Mouse (Mus musculus) cerebral cortex, adult 2 months (tissue): Measurements from ENCODE around the gene Arih2.

Experiments used
- WGBS: fragments of 180-500 bp; shearing (Covaris S2); methylation state at CpG from one replicate; pipeline ENCODE4 v1.1.7; 2018; 5-methylcytosine and 5-hydroxymethylcytosine counted together

Arih2 gene

DNA sequence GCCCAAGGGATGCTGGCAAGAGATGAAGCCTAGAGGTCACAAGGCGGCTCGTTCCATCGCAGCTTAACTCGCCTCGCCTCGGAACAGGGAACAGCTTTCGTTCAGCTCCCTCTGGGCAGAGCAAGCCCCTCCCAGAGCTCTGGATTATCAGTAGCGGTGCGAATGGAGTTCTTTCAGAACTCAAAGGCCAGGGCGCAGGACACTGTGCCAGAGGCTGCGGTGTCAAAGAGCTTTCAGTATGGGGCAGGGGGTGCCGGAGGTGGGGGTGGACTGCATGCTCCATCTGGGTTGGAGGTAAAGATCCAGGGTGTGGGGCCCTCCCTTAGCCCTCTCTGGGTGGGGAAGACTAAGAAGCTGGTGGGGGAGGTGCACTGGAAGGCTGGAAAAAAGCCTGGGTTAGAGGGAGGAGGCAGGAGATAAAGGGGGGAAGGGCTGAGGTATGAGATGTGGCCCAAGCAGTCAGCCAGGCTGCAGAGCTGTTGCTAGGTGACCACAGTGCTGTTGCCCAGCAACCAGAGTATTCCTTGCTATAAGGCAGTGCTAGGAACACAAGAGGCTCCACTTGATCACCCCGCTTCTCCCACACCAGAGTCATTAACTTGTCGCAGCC lies 61.5 kb downstream of the Arih2 start:
- 10% methylated on average over 14 of the region's 14 CpGs for WGBS

DNA sequence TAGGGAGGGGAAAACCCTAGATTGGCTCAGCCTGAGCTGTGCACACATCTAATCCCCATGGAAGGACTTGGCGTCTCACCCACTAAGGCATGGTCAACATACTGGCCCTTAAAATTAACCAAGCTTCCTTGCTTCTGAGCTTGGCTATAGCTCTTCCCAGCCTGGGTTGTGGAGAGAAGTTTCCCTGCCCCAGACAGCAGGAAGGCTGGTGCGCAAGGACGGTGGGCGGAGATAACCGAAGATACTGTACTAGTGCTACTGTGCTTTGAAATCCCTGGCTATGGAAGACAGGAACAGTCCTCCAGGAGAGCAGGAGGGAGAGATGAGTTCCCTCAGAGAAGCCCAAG lies 69.9 kb downstream of the Arih2 start:
- WGBS: 51% methylated on average over 5 of the region's 5 CpGs

DNA sequence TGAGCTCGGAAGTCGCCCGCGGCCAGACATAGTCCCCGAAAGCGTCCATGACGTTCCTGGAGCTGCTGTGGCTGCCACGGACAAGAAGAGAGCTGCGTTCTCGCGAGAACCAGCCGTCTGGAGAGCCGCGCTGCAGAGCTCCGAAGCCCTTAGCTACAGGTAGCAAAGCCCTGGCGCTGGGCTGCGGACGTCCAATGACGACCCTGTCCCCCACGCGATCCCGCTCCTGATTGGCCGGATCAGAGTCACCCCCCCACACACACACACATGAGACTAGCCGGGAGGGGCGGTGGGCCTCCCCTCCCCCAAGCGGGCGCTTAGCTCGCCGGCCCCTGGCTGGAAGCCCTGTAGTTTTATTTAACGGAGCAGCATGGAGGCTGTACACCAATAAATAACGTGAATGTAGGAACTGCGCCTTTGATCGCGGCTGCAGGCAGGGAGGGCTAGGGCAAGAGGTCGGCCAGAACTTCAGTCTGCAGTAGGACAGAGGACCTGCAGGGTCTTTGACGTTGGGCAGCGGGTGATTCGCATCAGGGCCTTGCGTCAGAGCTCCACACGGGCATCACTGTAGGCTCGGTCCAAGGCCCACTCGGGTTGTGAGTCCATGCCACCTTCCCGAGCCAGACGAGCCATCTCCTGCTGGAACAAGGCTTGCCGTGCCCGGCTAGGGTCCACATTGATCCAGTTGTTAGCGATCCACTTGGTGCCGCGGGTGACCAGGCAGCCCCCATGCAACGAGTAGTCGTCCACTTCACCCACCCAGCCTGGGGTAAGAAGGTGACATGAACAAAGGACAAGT lies 70.4 kb downstream of the Arih2 start, which contains the start of gene Wdr6:
TSS of gene Wdr6 (minus strand) at position 195 of the 799 bp plus-strand sequence.
- WGBS: 6% methylated on average over 51 of the region's 51 CpGs

DNA sequence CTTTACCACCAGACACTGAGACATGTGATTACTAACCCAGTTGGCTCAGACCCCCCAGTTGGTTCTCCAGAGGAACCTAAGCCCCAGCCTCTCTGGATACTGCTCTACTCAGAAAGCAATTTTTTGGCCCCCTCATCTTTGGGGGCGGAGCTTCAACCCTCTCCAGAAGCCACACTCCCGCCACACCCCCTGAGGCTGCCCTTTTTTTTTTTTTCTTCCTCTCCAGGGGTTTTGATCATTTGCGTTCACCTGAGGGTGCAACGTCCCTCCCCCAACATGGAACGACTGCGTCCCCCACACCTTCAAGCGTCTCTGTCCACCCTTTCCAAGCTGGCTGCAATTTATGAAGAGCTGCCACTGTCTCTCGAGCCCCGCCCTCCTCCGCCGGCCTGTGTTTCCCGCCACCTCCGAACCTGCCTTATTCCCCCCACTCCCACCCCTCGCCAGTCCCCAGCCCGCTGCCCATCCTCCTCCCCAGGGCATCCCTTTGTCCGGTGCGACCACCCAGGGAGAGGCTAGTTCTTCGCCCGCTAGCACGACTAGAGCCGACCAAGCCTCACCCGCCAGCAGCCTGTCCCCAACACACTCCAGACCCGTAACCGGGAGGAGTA lies 71.1 kb downstream of the Arih2 start:
- WGBS: under 1% methylated on average over 24 of the region's 24 CpGs

DNA sequence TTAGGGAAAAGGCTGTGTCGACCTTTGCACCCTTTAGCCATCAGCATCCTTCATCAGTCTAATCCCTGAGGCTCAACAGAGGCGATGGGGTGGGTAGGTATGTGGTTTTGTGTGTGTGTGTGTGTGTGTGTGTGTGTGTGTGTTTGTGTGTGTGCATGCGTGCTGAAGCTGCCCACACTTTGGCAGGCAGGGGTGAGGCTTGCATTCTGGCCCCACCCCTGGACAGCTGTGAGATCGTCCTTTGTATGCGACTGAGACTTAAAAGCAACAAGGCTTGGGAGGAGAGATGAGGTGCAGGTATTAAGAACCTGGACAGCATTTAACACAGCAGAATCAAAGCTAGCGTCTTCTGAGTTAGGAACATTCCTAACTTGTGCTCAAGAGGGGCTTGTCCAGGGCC lies 72.2 kb downstream of the Arih2 start:
- WGBS: 47% methylated on average over 6 of the region's 6 CpGs

DNA sequence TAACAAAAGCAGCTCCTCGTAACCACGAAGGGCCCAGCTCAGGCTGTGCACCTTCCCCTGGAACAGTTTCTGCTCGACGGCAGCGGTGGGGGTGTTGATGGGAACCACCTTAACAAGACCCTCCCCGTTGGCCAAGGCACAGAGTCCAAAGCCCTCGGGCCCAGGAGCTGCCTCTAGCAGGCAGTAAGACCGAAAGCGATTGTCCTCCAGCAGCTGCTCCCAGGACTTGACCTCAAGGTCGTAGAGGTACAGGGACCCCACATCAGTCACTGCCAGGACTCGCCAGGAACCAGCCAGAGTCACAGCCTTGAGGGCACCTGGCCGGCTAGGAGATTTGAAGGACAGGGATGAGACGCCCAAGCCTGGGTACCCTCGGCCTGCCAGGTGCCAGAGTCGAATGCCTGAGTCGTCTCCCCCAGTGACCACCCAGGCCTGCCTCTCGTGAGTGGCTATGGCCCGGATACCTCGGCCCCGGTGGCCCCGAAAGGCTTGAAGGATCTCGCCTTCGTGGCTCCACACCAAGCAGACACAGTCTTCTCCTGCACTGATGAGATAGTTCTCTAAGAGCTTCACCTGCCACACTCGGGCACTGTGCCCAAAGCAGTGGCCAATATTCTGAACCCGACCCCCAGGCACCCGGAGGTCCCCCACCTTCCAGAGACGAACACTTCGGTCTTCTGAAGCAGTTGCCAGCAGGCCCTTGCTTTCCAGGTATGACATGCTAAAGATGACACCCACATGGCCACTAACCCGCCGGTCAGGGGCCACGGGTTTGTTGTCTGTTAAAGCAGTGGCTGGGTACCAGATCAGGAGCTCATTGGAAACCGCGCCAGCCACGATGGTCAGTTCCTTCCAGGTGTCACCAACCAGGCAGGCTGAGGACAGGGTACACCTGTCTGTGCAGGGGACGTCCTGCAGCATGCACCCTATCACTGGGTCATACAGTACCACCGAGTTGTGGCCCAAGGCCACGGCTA lies 73.6 kb downstream of the Arih2 start:
- whole genome bisulfite sequencing: 86% methylated on average over 37 of the region's 37 CpGs

DNA sequence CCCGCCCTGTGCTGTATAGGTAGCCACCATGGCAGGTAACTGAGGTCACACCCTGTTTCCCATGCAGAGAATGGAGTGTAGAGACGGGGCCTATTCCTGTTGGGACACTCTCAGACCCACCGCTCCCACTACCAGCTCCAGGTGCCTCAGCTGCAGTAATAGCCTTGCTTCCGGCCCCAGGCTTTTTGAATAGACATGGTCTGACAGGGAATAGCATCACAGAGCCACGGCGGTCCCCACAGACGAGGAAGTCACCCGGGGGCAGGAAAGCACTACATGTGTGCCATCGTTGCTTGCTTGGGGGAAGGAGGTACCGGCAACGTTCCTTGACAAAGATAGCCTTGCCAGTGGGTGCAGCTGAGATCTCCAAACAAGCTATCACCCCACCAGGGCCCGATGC lies 74.3 kb downstream of the Arih2 start:
- WGBS: 60% methylated on average over 12 of the region's 12 CpGs

DNA sequence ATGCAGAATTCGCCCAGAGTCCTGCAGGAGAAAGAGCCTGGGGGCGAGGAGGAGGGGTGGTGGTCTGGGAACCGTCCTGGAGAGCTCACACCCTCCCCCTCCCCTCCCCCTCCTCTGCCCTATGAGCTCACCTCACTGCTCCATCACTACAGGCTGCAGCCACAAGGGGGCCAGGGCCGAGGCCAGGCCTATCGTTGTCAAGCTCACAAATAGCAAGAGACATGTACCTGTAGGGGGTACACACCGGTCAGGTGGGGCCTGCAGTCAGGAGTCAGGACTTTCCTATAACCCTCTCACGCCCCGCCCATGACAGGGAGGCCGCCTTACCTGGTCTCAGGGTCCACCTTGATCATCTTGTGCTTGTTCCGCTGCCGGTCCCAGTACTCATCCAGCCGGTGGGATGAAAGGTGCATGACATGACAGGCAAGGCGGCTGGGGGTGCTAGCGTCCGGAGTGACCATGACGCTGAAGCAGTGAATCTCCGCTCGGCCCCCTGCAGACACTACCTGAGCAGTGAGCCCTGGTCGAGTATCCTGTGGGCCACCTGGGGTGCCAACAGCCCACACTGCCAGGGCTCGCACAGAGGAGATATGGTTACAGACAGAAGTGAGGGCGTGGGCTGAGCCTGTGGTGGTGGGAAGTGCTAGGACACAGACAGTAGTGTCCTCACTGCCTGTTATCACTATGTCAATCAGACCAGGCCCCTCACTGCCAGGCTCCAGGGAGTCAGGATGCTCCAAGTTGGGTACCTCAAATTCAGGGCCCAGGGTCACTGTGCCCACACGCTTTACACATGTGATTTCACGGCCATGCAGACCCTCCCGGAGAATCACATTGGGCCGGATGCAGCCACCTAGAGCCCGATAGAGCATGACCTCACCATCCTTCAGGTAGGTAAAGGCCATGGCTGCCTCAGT lies 75.2 kb downstream of the Arih2 start:
- WGBS: 54% methylated on average over 26 of the region's 26 CpGs

DNA sequence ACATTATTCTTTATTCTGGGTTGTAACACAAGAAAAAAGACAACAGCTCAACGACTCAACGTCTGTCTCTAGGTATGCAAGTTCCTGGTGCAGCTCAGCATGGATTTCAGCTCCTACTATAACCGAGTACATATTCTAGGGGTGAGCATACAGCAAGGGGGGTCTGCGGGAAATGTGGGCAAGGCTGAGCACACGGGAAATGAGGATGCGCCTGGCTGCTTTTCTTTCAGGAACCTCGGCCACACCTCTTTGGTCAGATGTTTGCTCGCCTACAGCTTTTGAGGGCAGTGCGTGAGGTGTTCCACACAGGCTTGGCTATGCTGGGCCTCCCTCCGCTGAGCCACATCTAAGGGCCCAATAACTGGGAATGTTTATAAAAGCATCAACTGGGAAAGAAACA lies 76.9 kb downstream of the Arih2 start:
- 77% methylated on average over 10 of the region's 10 CpGs for WGBS

DNA sequence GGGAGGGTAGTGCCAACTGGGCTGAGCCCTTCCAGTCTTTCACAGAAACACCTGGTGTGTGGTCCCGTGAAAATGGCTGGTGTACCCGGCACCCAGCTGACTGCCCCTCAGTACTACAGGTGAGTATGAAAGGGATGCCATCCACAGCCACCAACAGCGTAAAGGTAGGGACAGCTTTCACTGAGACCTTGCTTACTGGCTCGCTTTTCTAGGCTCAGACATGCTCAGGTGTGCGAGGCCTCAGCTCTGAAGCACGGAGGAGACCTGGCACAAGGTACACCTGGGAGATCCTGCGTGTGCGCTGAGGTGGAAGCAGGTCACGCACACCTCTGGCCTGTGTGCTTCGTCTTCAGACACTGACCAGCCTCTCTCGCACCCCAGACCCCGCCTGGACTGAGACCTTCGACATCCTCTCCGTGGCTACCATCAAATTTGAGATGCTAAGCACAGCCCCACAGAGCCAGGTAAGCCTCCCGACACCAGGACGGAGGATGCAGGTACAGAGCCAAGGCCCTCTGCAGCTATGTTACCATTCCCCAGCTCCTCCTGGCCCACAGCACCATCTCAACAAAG lies 77.7 kb downstream of the Arih2 start:
- 94% methylated on average over 16 of the region's 16 CpGs for WGBS

DNA sequence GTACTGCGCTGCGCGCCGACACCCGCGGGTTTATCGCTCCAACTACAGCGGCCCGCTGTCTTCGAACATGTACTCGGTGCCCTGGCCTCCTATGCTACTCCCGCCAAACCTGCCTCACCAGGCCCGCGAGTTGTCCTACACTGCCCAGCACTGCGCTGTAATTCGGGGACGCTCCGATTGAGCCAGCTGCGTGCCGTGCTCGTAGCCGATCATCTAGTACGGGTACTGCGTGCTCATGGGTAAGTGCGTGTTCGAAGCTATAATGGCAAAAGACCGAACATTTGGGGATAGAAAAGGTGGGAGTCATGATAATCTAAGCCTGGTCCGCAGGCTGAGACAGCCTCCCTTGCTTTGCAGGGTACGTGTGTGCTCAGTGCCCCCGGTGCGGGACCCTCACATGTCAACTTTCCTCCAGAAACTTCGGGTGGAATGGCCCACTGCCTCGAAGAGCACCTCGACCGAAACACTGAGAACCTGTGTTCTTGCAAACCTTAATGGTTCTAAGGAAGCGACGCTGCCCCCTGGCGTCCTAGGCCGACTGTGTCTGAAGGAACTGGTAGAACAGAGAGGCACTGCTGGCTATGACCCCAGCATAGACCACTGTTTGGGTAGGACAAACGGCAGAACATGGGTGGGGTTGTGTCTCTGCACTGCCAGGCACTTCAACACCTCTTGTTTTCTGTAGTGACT lies 78.8 kb downstream of the Arih2 start:
- 1% methylated on average over 40 of the region's 40 CpGs for WGBS

DNA sequence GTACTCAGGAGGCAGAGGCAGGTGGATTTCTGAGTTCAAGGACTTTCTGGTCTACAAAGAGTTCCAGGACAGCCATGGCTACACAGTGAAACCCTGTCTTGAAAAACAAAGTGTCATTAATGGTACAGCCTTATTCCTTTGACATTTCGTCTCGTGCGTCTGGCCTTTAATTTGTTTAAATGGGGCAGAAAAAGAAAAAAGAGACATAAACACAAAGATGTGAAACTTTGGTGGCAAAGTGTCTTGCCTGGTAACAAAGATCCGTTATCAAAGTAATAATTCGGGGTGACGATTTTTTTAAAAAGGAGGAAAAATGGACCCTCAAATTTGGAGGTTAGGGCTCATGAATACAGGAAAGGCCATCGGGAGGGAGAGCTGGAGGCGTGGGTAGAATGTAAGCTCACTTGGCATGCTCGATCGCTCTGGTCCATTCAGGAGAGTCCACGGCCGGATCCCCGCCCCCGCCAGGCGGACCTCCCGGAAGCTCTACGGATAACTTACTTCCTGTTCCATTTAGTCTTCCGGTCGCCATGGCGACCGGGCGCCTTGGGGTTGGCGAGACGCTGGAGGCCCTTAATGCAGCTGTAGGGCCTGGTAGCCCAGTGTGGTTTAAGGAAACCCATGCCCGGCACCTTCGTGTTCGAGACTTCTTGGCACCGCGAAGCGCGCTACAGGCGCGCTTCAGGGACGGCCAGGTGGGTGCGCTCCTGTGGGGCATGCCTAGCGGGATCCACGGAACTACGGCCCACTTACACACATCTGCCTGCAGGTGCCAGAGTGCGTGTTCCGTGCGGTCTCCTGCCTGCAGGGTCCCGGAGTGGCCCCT lies 79.6 kb downstream of the Arih2 start, which contains the start of gene Dalrd3:
TSS of gene Dalrd3 (plus strand) at position 506 of the 826 bp plus-strand sequence.
- WGBS: 4% methylated on average over 42 of the region's 42 CpGs

DNA sequence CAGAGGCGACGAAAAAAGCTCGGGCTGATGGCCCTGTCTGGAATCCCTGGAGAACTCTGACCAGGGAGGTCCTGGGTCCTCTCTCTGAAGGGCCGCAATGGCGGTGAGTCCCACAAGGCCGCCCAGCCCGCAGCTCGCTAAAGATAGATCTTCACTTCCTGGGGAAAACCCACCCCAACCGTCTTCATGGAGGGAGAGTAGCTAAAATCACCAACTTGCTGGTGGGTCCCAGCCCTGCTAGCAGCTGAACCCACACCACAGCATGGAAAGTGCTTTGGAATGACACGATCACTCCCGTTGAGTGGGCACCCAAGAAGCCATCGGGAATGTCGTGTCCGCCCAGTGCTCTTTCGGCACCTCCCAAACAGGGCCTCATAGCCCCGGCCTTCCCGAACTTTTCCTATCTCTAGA lies 80.7 kb downstream of the Arih2 start:
- 74% methylated on average over 17 of the region's 17 CpGs for WGBS

DNA sequence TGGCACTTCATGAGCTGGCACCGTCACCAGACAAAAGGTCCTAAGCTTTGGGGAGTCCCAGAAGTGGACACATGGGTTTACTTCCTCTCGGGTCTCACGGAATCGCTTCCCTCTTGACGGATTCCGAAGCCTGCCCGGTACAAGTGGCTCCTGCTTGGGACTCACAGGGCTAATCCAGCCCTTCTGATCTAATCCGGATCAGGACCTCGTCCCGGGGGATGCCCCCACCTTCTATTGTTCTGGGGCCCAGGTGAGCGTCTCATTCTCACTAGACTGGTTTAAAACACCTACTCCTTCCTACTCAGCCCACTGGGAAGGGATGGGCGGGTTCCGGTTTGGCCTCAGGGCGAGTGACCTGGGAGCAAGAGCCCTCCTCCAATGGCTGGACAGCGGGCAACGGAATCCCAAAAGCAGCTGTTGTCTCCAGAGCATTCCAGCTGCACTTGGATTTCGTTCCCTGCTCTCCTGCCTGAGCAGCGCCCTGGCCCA lies 81.2 kb downstream of the Arih2 start:
- WGBS: 12% methylated on average over 18 of the region's 18 CpGs

DNA sequence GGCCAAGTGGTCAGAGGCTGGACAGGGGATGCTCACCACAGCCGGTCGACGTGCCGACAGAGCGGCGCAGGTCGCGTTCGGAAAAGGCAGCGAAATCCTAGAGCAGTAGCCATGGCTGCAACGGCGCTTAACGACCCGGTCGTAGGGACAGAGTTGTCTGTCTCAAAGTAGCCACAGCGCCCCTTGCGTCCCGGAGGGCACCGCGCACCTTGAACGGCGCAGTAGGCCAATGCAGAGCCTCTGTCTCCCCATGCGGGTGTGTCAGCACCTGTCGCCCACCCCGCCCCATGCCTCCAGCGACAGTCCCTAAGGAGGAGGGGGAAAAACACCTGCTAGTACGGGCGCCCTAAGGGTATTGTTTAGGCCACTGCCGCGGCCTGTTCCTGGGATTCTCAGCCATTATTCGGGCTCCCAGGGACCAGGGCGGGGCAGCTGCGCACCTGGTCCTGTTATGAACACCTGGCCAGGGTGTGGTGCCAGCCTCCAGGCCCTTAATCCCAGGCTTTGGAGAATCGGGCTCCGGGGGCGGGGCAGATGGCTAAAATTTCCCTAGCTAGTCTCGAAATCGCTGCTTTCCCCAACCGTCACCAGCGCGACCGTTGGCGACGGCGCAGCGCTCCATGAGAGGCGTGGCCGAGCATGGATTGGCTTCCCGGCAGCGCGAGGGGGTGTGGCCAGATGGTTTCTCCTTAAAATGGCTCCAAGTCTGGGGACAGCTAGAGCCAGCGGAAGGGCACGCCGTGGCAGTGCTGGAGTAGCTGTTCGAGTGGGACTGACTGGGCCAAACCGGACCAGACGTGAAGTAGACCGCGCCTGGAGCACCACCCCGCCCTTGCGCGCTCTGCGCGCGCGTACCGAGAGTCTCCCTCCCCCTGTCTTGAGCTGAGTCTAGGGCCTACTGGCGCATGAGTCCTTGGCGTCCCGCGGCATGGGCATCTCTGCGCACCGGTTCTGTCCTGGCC lies 82.1 kb downstream of the Arih2 start, which contains the start of gene Ndufaf3:
TSS of gene Ndufaf3 (minus strand) at position 620 of the 962 bp plus-strand sequence.
- under 1% methylated on average over 71 of the region's 73 CpGs for WGBS

DNA sequence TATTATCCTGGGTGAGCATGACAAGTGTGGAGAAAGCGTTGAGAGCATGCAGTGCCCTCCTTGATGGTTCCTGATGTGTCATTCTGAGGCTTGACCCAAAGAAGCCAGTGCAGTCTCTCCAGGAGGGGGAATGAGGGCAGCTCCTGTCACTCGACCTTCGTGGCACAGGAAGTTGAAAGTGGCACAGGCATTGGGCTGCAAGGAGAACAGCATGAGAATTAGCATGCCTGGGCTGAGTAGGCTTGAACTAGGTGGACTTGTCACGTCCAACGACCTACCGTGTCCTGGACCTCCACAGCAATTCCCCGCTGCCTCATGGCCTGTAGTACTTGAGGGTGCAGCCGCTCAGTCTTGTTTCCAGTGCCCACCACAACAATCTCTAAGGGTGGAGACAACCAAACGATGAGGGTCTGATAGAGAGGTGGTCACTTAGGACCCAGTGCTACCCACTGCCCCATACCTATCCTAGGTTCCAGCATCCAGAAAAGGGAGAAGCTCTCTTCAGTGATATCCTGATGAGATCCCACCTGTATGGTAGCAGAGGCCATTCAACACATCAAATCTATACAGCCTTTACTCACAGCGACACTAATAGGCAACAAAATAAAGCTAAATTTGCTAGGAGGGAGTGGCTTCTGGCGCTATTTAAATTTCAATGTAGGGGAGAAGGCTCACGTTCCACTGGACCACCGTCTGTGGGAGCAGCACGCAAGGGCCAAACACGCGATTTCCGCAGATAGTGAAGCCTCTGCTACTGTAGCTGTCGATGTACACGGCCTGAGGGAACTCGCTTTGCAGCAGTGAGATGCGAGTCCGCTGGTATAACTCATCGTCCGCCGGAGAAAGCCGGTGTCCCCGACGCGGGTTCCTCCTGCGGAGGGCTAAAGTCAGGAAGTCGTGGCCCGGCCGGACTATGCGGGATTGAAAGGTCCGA lies 83.0 kb downstream of the Arih2 start:
- 11% methylated on average over 35 of the region's 35 CpGs for WGBS
